Mouse (Mus musculus): Measurements from ENCODE around the gene Galnt12. TPM values are rescaled to one million over a fixed set of nuclear protein-coding genes. Genes with fewer than 3 reads are reported as not detected.
A peak's percentile ranks its signal among the peaks of the same experiment; 100 is the strongest.

Galnt12 gene
- polyA plus RNA-seq, 1 experiment from 2014 or later, result 0.60 TPM

DNA sequence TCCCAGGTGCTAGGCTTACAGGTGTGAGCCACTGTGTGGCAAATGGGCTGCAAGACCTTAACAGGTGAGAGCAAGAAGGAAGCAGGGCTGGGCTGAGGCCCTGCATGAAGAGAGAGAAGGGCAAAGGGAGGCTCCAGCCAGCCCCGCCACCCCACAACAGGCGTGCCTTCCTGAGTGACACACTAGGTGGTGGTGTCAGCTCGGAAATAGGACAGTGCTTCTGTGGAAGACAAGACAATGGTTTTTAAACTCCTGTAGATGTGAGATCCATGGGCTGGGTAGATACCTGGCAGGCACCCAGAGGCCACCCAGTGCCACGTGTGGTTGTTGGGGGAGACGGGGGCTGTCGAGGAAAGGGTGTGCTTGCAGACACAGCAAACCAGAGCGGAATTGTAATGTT lies 36.8 kb downstream of the Galnt12 start:
- no peaks in the 10 kb centered on the region for H3K36me3 ChIP-seq (ENCODE audit: control insufficient read depth, insufficient read depth)
- no peaks in the 10 kb centered on the region for H3K9me3 ChIP-seq (replicated peaks; ENCODE audit: control insufficient read depth, low read length)
- no peak overlapping the region for H3K9ac ChIP-seq (ENCODE audit: low read depth, low read length)
- no peaks in the 10 kb centered on the region for H3K27me3 ChIP-seq (ENCODE audit: control insufficient read depth, insufficient read depth, low read depth, low read length)
- no peak overlapping the region for H3K27ac ChIP-seq (ENCODE audit: low read length)
- ATAC-seq (ENCODE audit: low read depth), result no peak
- WGBS (ENCODE audit: insufficient replicate concordance), result 63% methylated on average over 7 of the region's 7 CpGs
- H3K4me1 ChIP-seq (ENCODE audit: control insufficient read depth, low read depth, low read length), result no peaks in the 10 kb centered on the region
- no peak overlapping the region for H3K4me3 ChIP-seq (ENCODE audit: low read depth, low read length)
- no peak overlapping the region for H3K4me2 ChIP-seq (ENCODE audit: low read depth, low read length)

DNA sequence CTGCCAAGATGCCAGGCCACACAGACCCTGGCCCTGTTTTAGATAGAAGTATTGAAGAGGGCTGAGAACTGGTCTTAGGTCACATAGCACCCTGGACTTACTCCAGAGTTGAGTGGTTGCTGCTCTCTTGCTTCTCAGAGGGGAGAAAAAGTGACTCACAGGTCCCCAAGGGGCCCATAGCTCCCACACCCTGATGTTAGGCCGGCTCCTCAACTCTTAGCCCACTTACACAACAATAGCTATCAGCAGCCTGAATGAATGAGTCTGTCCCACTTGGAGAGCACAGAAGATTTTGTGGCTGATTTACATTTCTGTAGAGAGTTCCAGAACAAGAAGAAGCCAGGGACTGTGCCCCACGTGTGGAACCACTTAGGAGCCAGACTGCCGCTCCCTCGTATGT lies 37.9 kb downstream of the Galnt12 start:
- Histone ChIP-seq H3K27ac (ENCODE audit: low read length) (no peak overlapping the region), H3K4me3 (ENCODE audit: low read depth, low read length) (no peak overlapping the region), H3K36me3 (ENCODE audit: control insufficient read depth, insufficient read depth) (no peaks in the 10 kb centered on the region), H3K4me1 (ENCODE audit: control insufficient read depth, low read depth, low read length) (no peaks in the 10 kb centered on the region), H3K9ac (ENCODE audit: low read depth, low read length) (no peak overlapping the region), H3K27me3 (ENCODE audit: control insufficient read depth, insufficient read depth, low read depth, low read length) (no peaks in the 10 kb centered on the region), H3K4me2 (ENCODE audit: low read depth, low read length) (no peak overlapping the region), H3K9me3 (replicated peaks; ENCODE audit: control insufficient read depth, low read length) (no peaks in the 10 kb centered on the region)
- 78% methylated on average over 4 of the region's 4 CpGs for WGBS (ENCODE audit: insufficient replicate concordance)
- ATAC-seq (ENCODE audit: low read depth), result no peak

DNA sequence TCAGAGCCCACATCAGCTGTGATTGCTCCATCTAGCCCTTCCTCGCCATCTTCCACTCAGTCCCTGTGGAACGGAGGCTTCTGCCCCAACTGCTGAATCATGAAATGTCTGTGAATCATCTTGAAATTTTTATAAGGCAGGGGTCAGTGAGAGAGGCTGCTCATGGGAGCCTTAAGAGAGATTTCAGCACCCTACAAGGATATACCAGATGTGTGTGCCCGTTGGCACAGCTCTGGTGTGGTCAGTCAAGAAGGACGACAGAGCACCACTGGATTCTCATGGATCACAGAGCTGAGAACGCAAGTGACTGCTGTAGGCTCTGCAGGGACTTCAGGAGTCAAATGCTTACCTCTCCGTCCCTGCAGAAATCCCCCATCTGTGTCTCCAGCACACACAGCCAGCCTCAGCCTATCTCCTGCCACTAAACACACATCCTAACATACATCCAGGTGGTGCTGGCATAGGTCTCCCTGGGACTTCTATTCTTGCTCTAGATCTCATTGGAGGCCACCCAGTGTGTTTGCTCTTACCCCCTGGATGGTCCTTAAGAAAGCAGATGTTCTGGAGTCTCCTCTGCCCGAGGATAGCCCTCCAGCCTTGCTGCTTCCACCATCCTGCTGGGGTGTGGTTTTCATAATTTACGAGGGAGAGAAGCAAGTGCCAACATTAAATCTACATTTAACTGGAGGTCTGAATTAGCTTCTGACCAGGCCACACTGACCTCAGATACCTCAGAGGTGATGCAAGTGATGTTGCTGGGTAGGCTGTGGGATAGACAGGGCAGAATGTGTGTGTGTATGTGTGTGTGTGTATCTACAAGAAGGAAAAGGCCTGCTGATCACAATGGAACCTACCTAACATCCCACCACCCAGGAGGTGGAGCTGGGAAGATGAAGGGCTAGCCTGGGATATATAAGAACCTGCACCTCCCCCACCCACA lies 38.7 kb downstream of the Galnt12 start:
- WGBS (ENCODE audit: insufficient replicate concordance), result 51% methylated on average over 8 of the region's 8 CpGs

DNA sequence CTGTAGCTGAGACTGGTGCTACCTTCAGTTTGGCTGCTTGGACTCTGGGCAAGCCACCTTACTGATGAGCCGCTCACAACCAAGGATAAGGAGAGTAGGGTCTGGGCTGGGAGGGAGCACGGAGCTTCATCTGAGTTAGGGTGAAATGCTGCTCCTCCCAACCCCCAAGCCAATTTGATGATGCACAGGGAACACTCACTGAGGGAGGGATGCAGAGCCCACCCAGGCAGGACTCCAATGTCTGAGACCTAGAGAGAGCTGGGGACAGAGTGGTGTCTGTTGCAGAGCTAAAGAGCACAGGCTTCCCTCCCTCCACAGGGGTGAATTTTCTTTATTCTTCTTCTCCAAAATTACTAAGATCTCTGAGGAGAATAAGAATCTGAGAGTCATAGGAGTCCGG lies 40.2 kb downstream of the Galnt12 start:
- ATAC-seq (ENCODE audit: low read depth), result no peak
- H3K9ac ChIP-seq (ENCODE audit: low read depth, low read length), result no peak overlapping the region
- no peaks in the 10 kb centered on the region for H3K4me1 ChIP-seq (ENCODE audit: control insufficient read depth, low read depth, low read length)
- no peak overlapping the region for H3K27ac ChIP-seq (ENCODE audit: low read length)
- no peaks in the 10 kb centered on the region for H3K9me3 ChIP-seq (replicated peaks; ENCODE audit: control insufficient read depth, low read length)
- 54% methylated on average over 3 of the region's 3 CpGs for WGBS (ENCODE audit: insufficient replicate concordance)
- H3K4me3 ChIP-seq (ENCODE audit: low read depth, low read length), result no peak overlapping the region
- H3K36me3 ChIP-seq (ENCODE audit: control insufficient read depth, insufficient read depth), result no peaks in the 10 kb centered on the region
- no peaks in the 10 kb centered on the region for H3K27me3 ChIP-seq (ENCODE audit: control insufficient read depth, insufficient read depth, low read depth, low read length)
- no peak overlapping the region for H3K4me2 ChIP-seq (ENCODE audit: low read depth, low read length)

More for the DNA sequence above, 38.7 kb downstream of the Galnt12 start:
- Histone ChIP-seq H3K27me3 (ENCODE audit: control insufficient read depth, insufficient read depth, low read depth, low read length) (no peaks in the 10 kb centered on the region), H3K4me3 (ENCODE audit: low read depth, low read length) (no peak overlapping the region), H3K36me3 (ENCODE audit: control insufficient read depth, insufficient read depth) (no peaks in the 10 kb centered on the region), H3K9ac (ENCODE audit: low read depth, low read length) (no peak overlapping the region), H3K27ac (ENCODE audit: low read length) (no peak overlapping the region), H3K4me2 (ENCODE audit: low read depth, low read length) (no peak overlapping the region), H3K9me3 (replicated peaks; ENCODE audit: control insufficient read depth, low read length) (no peaks in the 10 kb centered on the region), H3K4me1 (ENCODE audit: control insufficient read depth, low read depth, low read length) (no peaks in the 10 kb centered on the region)
- ATAC-seq (ENCODE audit: low read depth), result no peak

DNA sequence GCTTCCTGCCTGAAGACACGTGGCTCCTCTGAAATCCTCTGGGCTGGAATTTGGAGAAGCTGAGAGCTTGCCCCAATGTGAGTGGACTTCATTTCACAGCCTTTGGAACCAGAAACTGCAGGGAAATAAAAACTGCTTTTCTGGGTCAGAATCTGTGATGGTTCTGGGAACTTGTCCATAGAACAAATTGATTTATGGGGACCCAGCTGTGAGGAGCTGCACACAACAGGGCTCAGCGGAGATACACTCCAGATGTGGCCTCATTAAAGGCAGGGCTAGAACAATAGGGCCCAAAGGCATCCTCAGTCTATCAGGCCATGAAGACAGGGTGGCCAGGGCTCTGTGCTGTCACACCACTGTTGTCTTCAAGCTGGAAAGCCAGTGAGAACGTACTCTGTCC lies 40.7 kb downstream of the Galnt12 start:
- Histone ChIP-seq H3K36me3 (ENCODE audit: control insufficient read depth, insufficient read depth) (no peaks in the 10 kb centered on the region), H3K27me3 (ENCODE audit: control insufficient read depth, insufficient read depth, low read depth, low read length) (no peaks in the 10 kb centered on the region), H3K4me1 (ENCODE audit: control insufficient read depth, low read depth, low read length) (no peaks in the 10 kb centered on the region), H3K9me3 (replicated peaks; ENCODE audit: control insufficient read depth, low read length) (no peaks in the 10 kb centered on the region), H3K4me3 (ENCODE audit: low read depth, low read length) (no peak overlapping the region), H3K9ac (ENCODE audit: low read depth, low read length) (no peak overlapping the region), H3K4me2 (ENCODE audit: low read depth, low read length) (no peak overlapping the region), H3K27ac (ENCODE audit: low read length) (no peak overlapping the region)
- no peak for ATAC-seq (ENCODE audit: low read depth)
- WGBS (ENCODE audit: insufficient replicate concordance), result 51% methylated on average over 3 of the region's 3 CpGs

DNA sequence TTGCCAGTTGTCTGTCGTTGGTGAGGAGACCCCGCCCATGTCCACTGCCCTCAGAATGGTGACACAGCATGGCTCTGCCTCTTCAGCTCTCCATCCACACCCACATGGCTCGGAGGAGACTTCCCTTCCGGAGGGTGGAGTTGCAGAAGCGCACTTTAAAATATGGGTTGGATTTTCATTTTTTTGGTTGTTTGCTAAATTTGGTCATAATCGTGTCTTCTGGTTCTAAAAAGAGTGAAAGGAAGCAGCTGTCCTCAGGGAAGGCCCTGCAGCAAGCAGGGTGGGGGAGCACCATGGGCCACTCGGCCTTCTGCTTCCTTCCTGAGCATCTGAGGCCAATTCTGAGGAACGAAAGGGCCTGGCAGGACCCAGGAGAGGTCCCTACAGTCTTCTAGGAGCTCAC lies 45.0 kb downstream of the Galnt12 start:
- no peaks in the 10 kb centered on the region for H3K9me3 ChIP-seq (replicated peaks; ENCODE audit: control insufficient read depth, low read length)
- H3K36me3 ChIP-seq (ENCODE audit: control insufficient read depth, insufficient read depth), result no peaks in the 10 kb centered on the region
- H3K27ac ChIP-seq (ENCODE audit: low read length), result no peak overlapping the region
- no peaks in the 10 kb centered on the region for H3K4me1 ChIP-seq (ENCODE audit: control insufficient read depth, low read depth, low read length)
- WGBS (ENCODE audit: insufficient replicate concordance), result 26% methylated on average over 8 of the region's 8 CpGs
- H3K4me3 ChIP-seq (ENCODE audit: low read depth, low read length), result no peak overlapping the region
- no peaks in the 10 kb centered on the region for H3K27me3 ChIP-seq (ENCODE audit: control insufficient read depth, insufficient read depth, low read depth, low read length)
- no peak overlapping the region for H3K9ac ChIP-seq (ENCODE audit: low read depth, low read length)
- no peak overlapping the region for H3K4me2 ChIP-seq (ENCODE audit: low read depth, low read length)
- ATAC-seq (ENCODE audit: low read depth), result no peak

DNA sequence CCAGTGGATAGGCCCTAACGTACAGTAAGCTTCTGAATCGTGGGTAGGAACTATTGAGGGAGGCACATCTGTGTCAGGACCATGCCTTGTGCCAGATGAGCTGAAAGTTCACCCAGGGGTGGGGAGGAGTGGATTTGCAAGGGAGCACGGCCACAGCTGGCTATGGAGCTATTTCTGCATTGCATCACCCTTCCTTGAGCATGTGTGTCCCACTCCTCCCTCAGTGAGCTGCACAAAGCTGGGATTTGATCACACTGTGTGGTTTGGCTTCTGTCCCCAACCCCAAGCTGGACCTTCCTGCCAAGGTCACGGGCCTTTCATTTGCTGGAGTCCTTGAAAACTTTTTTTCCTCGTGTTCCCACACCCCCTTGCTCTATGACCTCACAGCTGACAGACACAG lies 45.8 kb downstream of the Galnt12 start:
- no peaks in the 10 kb centered on the region for H3K36me3 ChIP-seq (ENCODE audit: control insufficient read depth, insufficient read depth)
- H3K9ac ChIP-seq (ENCODE audit: low read depth, low read length), result no peak overlapping the region
- H3K27me3 ChIP-seq (ENCODE audit: control insufficient read depth, insufficient read depth, low read depth, low read length), result no peaks in the 10 kb centered on the region
- no peak overlapping the region for H3K27ac ChIP-seq (ENCODE audit: low read length)
- H3K9me3 ChIP-seq (replicated peaks; ENCODE audit: control insufficient read depth, low read length), result no peaks in the 10 kb centered on the region
- no peaks in the 10 kb centered on the region for H3K4me1 ChIP-seq (ENCODE audit: control insufficient read depth, low read depth, low read length)
- WGBS (ENCODE audit: insufficient replicate concordance), result 41% methylated on average over 5 of the region's 5 CpGs
- no peak overlapping the region for H3K4me3 ChIP-seq (ENCODE audit: low read depth, low read length)
- no peak for ATAC-seq (ENCODE audit: low read depth)
- no peak overlapping the region for H3K4me2 ChIP-seq (ENCODE audit: low read depth, low read length)

DNA sequence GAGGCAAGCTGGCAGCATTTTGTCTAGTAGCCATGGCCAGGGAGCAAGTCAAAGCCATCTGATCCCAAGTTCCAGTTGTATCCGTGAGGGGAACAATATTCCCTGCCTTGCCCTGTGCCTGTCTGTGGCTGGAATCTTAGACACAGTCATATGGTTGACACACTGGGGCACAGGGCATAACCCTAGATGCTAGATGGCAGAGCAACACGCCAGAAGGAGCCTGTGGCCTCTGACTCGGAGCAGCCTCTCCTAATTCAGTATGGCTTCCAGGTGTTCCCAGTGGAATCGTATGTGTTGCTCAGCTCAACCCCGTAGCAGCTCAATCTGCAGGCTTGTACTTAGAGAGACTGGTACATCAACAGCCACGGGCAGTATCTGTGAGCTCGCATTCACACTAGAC lies 46.7 kb downstream of the Galnt12 start:
- 50% methylated on average over 7 of the region's 7 CpGs for WGBS (ENCODE audit: insufficient replicate concordance)
- H3K27ac ChIP-seq (ENCODE audit: low read length), result no peak overlapping the region
- H3K9ac ChIP-seq (ENCODE audit: low read depth, low read length), result no peak overlapping the region
- no peaks in the 10 kb centered on the region for H3K36me3 ChIP-seq (ENCODE audit: control insufficient read depth, insufficient read depth)
- H3K9me3 ChIP-seq (replicated peaks; ENCODE audit: control insufficient read depth, low read length), result no peaks in the 10 kb centered on the region
- H3K4me1 ChIP-seq (ENCODE audit: control insufficient read depth, low read depth, low read length), result no peaks in the 10 kb centered on the region
- no peak overlapping the region for H3K4me2 ChIP-seq (ENCODE audit: low read depth, low read length)
- no peaks in the 10 kb centered on the region for H3K27me3 ChIP-seq (ENCODE audit: control insufficient read depth, insufficient read depth, low read depth, low read length)
- H3K4me3 ChIP-seq (ENCODE audit: low read depth, low read length), result no peak overlapping the region
- no peak for ATAC-seq (ENCODE audit: low read depth)

DNA sequence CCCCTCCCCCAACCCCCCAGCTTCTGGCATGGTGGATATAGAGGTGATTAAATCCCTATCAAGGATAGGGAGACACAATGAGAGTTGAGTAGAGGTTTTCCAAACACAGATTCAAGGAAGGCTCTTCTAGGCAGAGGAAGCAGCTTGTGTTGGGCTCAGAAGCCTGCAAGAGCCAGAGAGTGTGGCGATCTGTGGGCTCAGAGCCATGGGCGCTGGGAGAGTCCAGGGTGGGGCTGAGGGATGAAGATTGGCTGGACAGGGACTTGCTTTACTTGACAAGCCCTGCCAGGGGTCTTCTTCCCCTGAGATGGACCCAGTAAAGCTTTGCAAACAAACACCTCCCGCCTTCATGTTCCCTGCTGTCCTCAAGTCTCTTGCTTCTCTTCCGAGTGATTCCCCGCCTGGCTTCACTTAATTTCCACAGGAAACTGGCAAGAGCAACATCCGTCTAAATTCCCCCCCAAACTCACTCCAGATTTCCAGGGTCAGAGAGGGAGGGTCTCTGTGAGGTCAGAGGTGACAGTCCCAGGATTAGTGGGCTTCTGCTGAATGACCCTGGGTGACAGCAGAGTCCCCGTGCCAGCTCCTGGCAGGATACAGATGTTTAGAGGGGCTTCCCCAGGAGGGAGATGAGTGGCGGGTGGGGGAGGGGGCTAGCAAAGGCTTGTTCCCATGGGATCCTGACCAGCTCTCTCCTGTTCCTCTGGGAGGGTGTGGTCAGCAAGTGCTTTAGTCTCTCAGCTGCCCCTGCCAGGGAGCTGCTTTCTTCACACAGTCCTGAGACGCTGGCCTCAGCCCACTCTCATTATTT lies 47.5 kb downstream of the Galnt12 start:
- Histone ChIP-seq H3K27me3 (ENCODE audit: control insufficient read depth, insufficient read depth, low read depth, low read length) (no peaks in the 10 kb centered on the region), H3K27ac (ENCODE audit: low read length) (no peak overlapping the region), H3K4me2 (ENCODE audit: low read depth, low read length) (no peak overlapping the region), H3K36me3 (ENCODE audit: control insufficient read depth, insufficient read depth) (no peaks in the 10 kb centered on the region), H3K4me1 (ENCODE audit: control insufficient read depth, low read depth, low read length) (no peaks in the 10 kb centered on the region), H3K4me3 (ENCODE audit: low read depth, low read length) (no peak overlapping the region), H3K9ac (ENCODE audit: low read depth, low read length) (no peak overlapping the region), H3K9me3 (replicated peaks; ENCODE audit: control insufficient read depth, low read length) (no peaks in the 10 kb centered on the region)
- 0 out of 2 replicates have a peak, but pooled peaks have one; percentile 9 for ATAC-seq (ENCODE audit: low read depth)
- WGBS (ENCODE audit: insufficient replicate concordance), result 39% methylated on average over 9 of the region's 9 CpGs

Measured in liver, embryonic 16.5 days (tissue).